Mouse (Mus musculus): ENCODE results near the gene Hivep3.

Hivep3 gene

GRCm38 (mm10) chr4:119760820-119761219 is 27.2 kb downstream of the Hivep3 start:
- in situ Hi-C loops (cut with MboI, MseI): no loop called here

- in situ Hi-C loops (cut with MboI, MseI): no loop called here
Measured at GRCm38 (mm10) chr4:119761459-119762121, 28.0 kb downstream of the Hivep3 start.

GRCm38 (mm10) chr4:119762171-119762570 is 28.6 kb downstream of the Hivep3 start:
- in situ Hi-C loops (cut with MboI, MseI): no loop called here

- in situ Hi-C loops (cut with MboI, MseI): no loop called here
Measured at GRCm38 (mm10) chr4:119768046-119768445, 34.5 kb downstream of the Hivep3 start.

- in situ Hi-C loops (cut with MboI, MseI): no loop called here
Measured at GRCm38 (mm10) chr4:119775913-119776312, 42.3 kb downstream of the Hivep3 start.

- in situ Hi-C loops (cut with MboI, MseI): no loop called here
Measured at GRCm38 (mm10) chr4:119777146-119777545, 43.6 kb downstream of the Hivep3 start.

- in situ Hi-C loops (cut with MboI, MseI): no loop called here
Measured at GRCm38 (mm10) chr4:119779561-119780400, 46.2 kb downstream of the Hivep3 start.

- in situ Hi-C loops (cut with MboI, MseI): no loop called here
Measured at GRCm38 (mm10) chr4:119780881-119781280, 47.3 kb downstream of the Hivep3 start.

GRCm38 (mm10) chr4:119784959-119785358 is 51.4 kb downstream of the Hivep3 start:
- in situ Hi-C loops (cut with MboI, MseI): no loop called here

- in situ Hi-C loops (cut with MboI, MseI): no loop called here
Measured at GRCm38 (mm10) chr4:119786307-119786706, 52.7 kb downstream of the Hivep3 start.

- in situ Hi-C loops (cut with MboI, MseI): no loop called here
Measured at GRCm38 (mm10) chr4:119786721-119787120, 53.1 kb downstream of the Hivep3 start.

GRCm38 (mm10) chr4:119788746-119789145 is 55.2 kb downstream of the Hivep3 start:
- in situ Hi-C loops (cut with MboI, MseI): no loop called here

GRCm38 (mm10) chr4:119789495-119790148 is 56.0 kb downstream of the Hivep3 start:
- in situ Hi-C loops (cut with MboI, MseI): no loop called here

GRCm38 (mm10) chr4:119798891-119799290 is 65.3 kb downstream of the Hivep3 start:
- in situ Hi-C loops (cut with MboI, MseI): no loop called here

GRCm38 (mm10) chr4:119806556-119806955 is 73.0 kb downstream of the Hivep3 start:
- in situ Hi-C loops (cut with MboI, MseI): loop anchor here (5.0 kb wide), 1 partner anchor 79 kb away; no protein-coding TSS in a partner anchor

- in situ Hi-C loops (cut with MboI, MseI): loop anchor here (5.0 kb wide), 1 partner anchor 80 kb away; no protein-coding TSS in a partner anchor
Measured at GRCm38 (mm10) chr4:119807359-119807758, 73.8 kb downstream of the Hivep3 start.

GRCm38 (mm10) chr4:119809245-119809644 is 75.7 kb downstream of the Hivep3 start:
- in situ Hi-C loops (cut with MboI, MseI): loop anchor here (5.0 kb wide), 1 partner anchor 82 kb away; no protein-coding TSS in a partner anchor

GRCm38 (mm10) chr4:119812775-119813174 is 79.2 kb downstream of the Hivep3 start:
- in situ Hi-C loops (cut with MboI, MseI): no loop called here

- in situ Hi-C loops (cut with MboI, MseI): no loop called here
Measured at GRCm38 (mm10) chr4:119813500-119814184, 80.1 kb downstream of the Hivep3 start.

GRCm38 (mm10) chr4:119814185-119815132 is 80.9 kb downstream of the Hivep3 start:
- in situ Hi-C loops (cut with MboI, MseI): loop anchor here (5.0 kb wide), 1 partner anchor 63 kb away; no protein-coding TSS in a partner anchor
